Mouse (Mus musculus) layer of hippocampus, adult 8-10 months (tissue): ENCODE data around the gene Ube2g1. TPM values are rescaled to one million over a fixed set of nuclear protein-coding genes. Genes with fewer than 3 reads are reported as not detected.
"Not testable (repeated sequence)": the region's sequence is repeated elsewhere in the genome, so short reads cannot be mapped to it uniquely, and the experiment has no call there.

Experiments
- DNase-seq, 2 experiments: peaks; one replicate each; pipeline ENCODE4 v3.0.0; 2022; ENCODE audit warnings: low spot score in 2 of 2
- microRNA-seq, 2 experiments: library from miRNA; unstranded; fragments of <30 nt; microRNA quantifications; one replicate each; pipeline ENCODE4 v1.2.0; 2022
- total RNA-seq, 4 experiments: library from RNA; stranded (reverse); gene quantifications; 2 replicates each; pipeline ENCODE4 v1.2.4; 2022

Gene Ube2g1
- total RNA-seq, 4 experiments from 2014 or later: 36.8 to 44.5 (median 40.5) TPM

GRCm38 (mm10) chr11:72689551-72690510, 82.7 kb downstream of the Ube2g1 start, which contains the start of gene Ankfy1:
TSS of gene Ankfy1 (plus strand) at chr11:72690006.
- peak; percentile 93 to 94 for DNase-seq

- DNase-seq: no peak
Observed at GRCm38 (mm10) chr11:72692353-72692752, 85.3 kb downstream of the Ube2g1 start.

DNA sequence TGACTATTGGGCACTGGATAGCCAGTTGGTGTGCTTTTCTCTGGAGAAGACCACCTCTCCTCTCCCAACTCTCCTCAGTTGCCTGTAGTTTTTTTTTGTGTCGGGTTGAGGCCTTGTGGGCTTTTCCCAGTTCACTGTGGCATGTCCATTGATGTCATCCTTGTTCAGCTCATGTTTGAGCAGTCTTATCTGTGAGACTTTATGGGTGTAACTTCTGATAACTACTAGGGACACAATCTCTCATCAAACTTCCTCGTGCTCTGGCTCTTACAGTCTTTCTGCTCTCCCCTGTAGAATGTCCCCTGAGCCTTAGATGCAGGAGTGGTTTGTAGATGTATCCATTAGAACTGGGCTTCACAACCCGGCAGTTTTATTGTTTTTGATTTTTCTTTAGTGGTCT, 87.9 kb downstream of the Ube2g1 start:
- DNase-seq: no peak

- no peak for DNase-seq
Observed at GRCm38 (mm10) chr11:72696368-72696971, 89.4 kb downstream of the Ube2g1 start.

DNA sequence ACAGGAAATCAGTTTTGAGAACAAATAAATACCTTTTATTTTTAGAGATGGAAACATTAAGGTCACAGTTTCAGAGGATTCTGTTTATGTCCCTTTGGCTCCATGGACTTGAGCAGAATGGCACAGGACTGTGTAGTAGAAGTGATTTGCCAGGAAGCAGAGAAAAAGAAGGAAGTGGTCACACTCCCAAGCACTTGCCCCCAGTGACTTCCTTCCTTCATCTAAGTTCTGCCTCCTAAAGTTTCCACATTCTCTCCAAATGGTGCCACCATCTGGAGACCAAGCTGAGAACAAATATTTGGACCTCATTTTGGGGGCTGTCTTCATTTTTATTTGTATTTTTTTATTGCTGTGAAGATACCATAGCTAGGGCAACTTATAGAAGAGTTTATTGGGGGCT, 90.2 kb downstream of the Ube2g1 start:
- DNase-seq: no peak

- not testable (repeated sequence) for DNase-seq
Observed at GRCm38 (mm10) chr11:72705111-72705510, 98.0 kb downstream of the Ube2g1 start.

- DNase-seq: peak; percentile 23 to 48
Observed at GRCm38 (mm10) chr11:72712721-72713120, 105.6 kb downstream of the Ube2g1 start.

GRCm38 (mm10) chr11:72718161-72718560, 111.1 kb downstream of the Ube2g1 start:
- no peak for DNase-seq

- no peak for DNase-seq
Observed at GRCm38 (mm10) chr11:72723165-72723564, 116.1 kb downstream of the Ube2g1 start.

GRCm38 (mm10) chr11:72723871-72724270, 116.8 kb downstream of the Ube2g1 start:
- no peak for DNase-seq

DNA sequence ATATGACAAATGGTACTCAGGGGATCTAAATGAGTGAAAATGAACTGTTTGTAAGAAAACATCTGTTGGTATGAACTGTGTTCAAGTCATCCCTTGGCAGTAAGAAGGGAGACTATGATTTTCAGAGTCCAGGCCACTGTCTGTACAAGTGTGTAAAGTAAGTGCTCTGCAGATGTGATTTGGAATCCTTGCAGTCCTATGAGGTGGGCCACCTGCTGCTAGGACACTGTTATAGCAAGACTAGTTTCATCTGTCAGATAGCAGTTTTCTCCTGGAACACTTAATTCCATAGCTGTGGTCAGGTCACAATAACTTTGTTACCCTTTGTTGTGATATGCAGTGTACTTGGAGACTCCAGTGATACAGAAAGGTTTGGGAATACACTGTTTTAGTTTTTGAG, 118.9 kb downstream of the Ube2g1 start:
- DNase-seq: no peak

GRCm38 (mm10) chr11:72733736-72734135, 126.7 kb downstream of the Ube2g1 start:
- no peak for DNase-seq

GRCm38 (mm10) chr11:72734840-72735518, 127.9 kb downstream of the Ube2g1 start:
- DNase-seq: no peak

GRCm38 (mm10) chr11:72735519-72735860, 128.4 kb downstream of the Ube2g1 start:
- DNase-seq: no peak

Small RNAs within 50 kb of the gene (microRNA-seq; reads per million reads assigned to microRNA genes)
- 0 reads per million in 2 experiments for gene Gm25678

Other genes starting within 250 kb of the Ube2g1 start
- gene Tekt1, start 244.8 kb upstream of the Ube2g1 start, total RNA-seq: 1 to 10 TPM; 1.7 to 3.8 (median 3.3) TPM
- gene Smtnl2, start 195.6 kb upstream of the Ube2g1 start, total RNA-seq: 1 to 10 TPM; 1.3 to 3.9 (median 2.0) TPM
- gene Ggt6, start 171.8 kb upstream of the Ube2g1 start, total RNA-seq: under 1 TPM in 1 of 4 experiments, not detected in 3; 0.23 TPM
- 10 to 100 TPM; 55.2 to 64.5 (median 57.8) TPM for gene Mybbp1a, start 165.9 kb upstream of the Ube2g1 start, total RNA-seq
- gene Spns2, start 117.4 kb upstream of the Ube2g1 start, total RNA-seq: 100 to 1,000 TPM in 1 of 4 experiments, 10 to 100 TPM in 3; 84.0 to 104 (median 92.3) TPM
- under 1 TPM; 0.33 to 0.58 (median 0.48) TPM for gene Spns3, start 56.8 kb upstream of the Ube2g1 start, total RNA-seq
- 10 to 100 TPM; 35.8 to 46.2 (median 41.8) TPM for gene Ankfy1, start 82.7 kb downstream of the Ube2g1 start, total RNA-seq
- 10 to 100 TPM; 17.3 to 19.6 (median 18.8) TPM for gene Cyb5d2, start 188.9 kb downstream of the Ube2g1 start, total RNA-seq
- gene Zzef1, start 188.9 kb downstream of the Ube2g1 start, total RNA-seq: 10 to 100 TPM; 41.5 to 51.8 (median 45.2) TPM